Mouse (Mus musculus) midbrain, embryonic 13.5 days (tissue): ENCODE results near the gene Stard8. TPM values are rescaled to one million over a fixed set of nuclear protein-coding genes. Genes with fewer than 3 reads are reported as not detected.

ENCODE experiments used
- ATAC-seq: fragments of 200-750 bp; cut with Nextera tagmentation; 2 replicates; pipeline ENCODE4 v1.8.0; 2017; ENCODE audit warnings: mild to moderate bottlenecking, moderate TSS enrichment, moderate library complexity
- H3K27ac ChIP-seq: fragments of 300-500 bp; sonication (generic); 2 replicates; pipeline ENCODE4 v1.5.1; 2015; ENCODE audit warnings: inconsistent platforms, mild to moderate bottlenecking, moderate library complexity
- H3K27me3 ChIP-seq: fragments of 300-500 bp; sonication (generic); 2 replicates; pipeline ENCODE4 v1.6.1; 2015; ENCODE audit warnings: mild to moderate bottlenecking, inconsistent platforms
- H3K36me3 ChIP-seq: fragments of 300-500 bp; sonication (generic); 2 replicates; pipeline ENCODE4 v1.6.1; 2015; ENCODE audit warnings: mild to moderate bottlenecking, inconsistent platforms
- H3K4me1 ChIP-seq: fragments of 300-500 bp; sonication (generic); replicated peaks from 2 replicates; pipeline ENCODE4 v1.6.1; 2015; ENCODE audit warnings: inconsistent platforms
- H3K4me2 ChIP-seq: fragments of 300-500 bp; sonication (generic); replicated peaks from 2 replicates; pipeline ENCODE4 v1.6.1; 2015; ENCODE audit warnings: moderate library complexity, mild to moderate bottlenecking, inconsistent platforms
- H3K4me3 ChIP-seq: fragments of 300-500 bp; sonication (generic); replicated peaks from 2 replicates; pipeline ENCODE4 v1.5.1; 2015; ENCODE audit warnings: mild to moderate bottlenecking, inconsistent platforms
- H3K9ac ChIP-seq: fragments of 300-500 bp; sonication (generic); replicated peaks from 2 replicates; pipeline ENCODE4 v1.6.1; 2015; ENCODE audit warnings: mild to moderate bottlenecking, inconsistent platforms
- H3K9me3 ChIP-seq: fragments of 300-500 bp; sonication (generic); 2 replicates; pipeline ENCODE4 v1.6.1; 2016; ENCODE audit warnings: mild to moderate bottlenecking, inconsistent platforms
- WGBS: fragments of 180-500 bp; shearing (Covaris S2); methylation state at CpG from one replicate; pipeline ENCODE4 v1.1.7; 2015; 5-methylcytosine and 5-hydroxymethylcytosine counted together
- polyA plus RNA-seq: library from polyadenylated mRNA; unstranded; fragments of >200 nt; fragmentation: Nextera tagmentation; extraction: Ambion mirVana; gene quantifications from 2 replicates; pipeline ENCODE4 v1.2.1, GENCODE M21; 2015

The Stard8 gene
- polyA plus RNA-seq, 1 experiment from 2014 or later = 4.4 TPM

DNA sequence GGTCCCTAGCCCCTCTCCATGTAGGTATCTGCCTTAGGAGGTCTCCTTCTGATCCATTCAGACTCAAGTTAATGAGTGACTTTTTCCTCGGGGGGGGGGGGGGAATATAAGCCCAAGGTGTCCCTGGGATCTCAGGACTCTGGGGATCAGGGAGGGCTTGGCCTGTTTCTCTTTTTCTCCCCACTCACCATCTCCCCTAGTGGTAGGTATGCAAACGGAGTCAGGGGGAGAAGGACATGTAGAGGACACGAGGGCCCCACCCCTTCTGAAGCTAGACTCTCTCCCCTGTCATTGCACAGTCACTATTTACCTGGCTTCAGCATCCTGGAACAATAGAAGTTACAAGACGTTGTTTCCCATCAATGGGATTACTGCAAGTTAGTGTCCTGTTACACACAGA, 45.1 kb downstream of the Stard8 start:
- Histone ChIP-seq H3K4me2 (no peak overlapping the region), H3K4me3 (no peak overlapping the region), H3K4me1 (no peaks in the 10 kb centered on the region), H3K9me3 (no peaks in the 10 kb centered on the region), H3K27me3 (peaks cover 56% of the 10 kb centered on the region), H3K36me3 (no peaks in the 10 kb centered on the region), H3K9ac (no peak overlapping the region), H3K27ac (no peak overlapping the region)
- ATAC-seq = no peak
- 41% methylated on average over 4 of the region's 4 CpGs for WGBS

- Histone ChIP-seq H3K4me2 (no peak overlapping the region), H3K36me3 (no peaks in the 10 kb centered on the region), H3K27me3 (peaks cover 51% of the 10 kb centered on the region), H3K4me3 (no peak overlapping the region), H3K4me1 (no peaks in the 10 kb centered on the region), H3K27ac (no peak overlapping the region), H3K9ac (no peak overlapping the region), H3K9me3 (no peaks in the 10 kb centered on the region)
- no peak for ATAC-seq
- 67% methylated on average over 5 of the region's 5 CpGs for WGBS
Measured at GRCm38 (mm10) chrX:99049247-99049646, 46.2 kb downstream of the Stard8 start.

- ATAC-seq = no peak
- H3K9me3 ChIP-seq = no peaks in the 10 kb centered on the region
- H3K4me1 ChIP-seq = no peaks in the 10 kb centered on the region
- peaks cover 36% of the 10 kb centered on the region for H3K27me3 ChIP-seq
- no peak overlapping the region for H3K4me2 ChIP-seq
- no peaks in the 10 kb centered on the region for H3K36me3 ChIP-seq
- H3K4me3 ChIP-seq = no peak overlapping the region
- no peak overlapping the region for H3K9ac ChIP-seq
- WGBS = 84% methylated on average over 10 of the region's 10 CpGs
- H3K27ac ChIP-seq = no peak overlapping the region
Measured at GRCm38 (mm10) chrX:99050736-99051481, 47.9 kb downstream of the Stard8 start.

- H3K4me3 ChIP-seq = no peak overlapping the region
- H3K36me3 ChIP-seq = no peaks in the 10 kb centered on the region
- H3K27ac ChIP-seq = no peak overlapping the region
- H3K27me3 ChIP-seq = peaks cover 23% of the 10 kb centered on the region; the same call in 1 of the 2 replicates
- no peaks in the 10 kb centered on the region for H3K4me1 ChIP-seq
- H3K4me2 ChIP-seq = no peak overlapping the region
- H3K9ac ChIP-seq = no peak overlapping the region
- no peaks in the 10 kb centered on the region for H3K9me3 ChIP-seq
- 88% methylated on average over 7 of the region's 7 CpGs for WGBS
- no peak for ATAC-seq
Measured at GRCm38 (mm10) chrX:99052255-99052654, 49.2 kb downstream of the Stard8 start.

DNA sequence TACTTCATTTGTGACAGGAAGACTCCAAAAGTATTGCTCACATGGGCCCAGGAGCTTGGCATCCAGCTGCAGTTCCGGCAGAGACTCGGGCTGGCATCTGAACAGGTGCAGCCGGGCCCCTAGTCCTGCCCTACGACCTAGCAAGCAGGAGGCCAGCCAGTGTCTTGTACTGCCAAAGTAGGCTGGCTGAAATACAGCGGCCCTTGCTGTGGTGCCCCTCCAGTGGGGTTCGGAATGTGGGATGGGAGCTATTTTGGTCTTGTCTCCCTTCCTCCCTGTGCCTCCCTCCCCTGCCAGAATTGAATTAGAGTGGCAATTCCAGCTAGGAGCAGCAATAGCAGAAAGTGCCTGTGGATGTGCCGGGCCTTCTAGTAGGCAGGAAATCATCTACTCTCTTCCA, 51.5 kb downstream of the Stard8 start:
- ATAC-seq = no peak
- Histone ChIP-seq H3K9me3 (no peaks in the 10 kb centered on the region), H3K4me2 (no peak overlapping the region), H3K4me1 (no peaks in the 10 kb centered on the region), H3K27ac (no peak overlapping the region), H3K4me3 (no peak overlapping the region), H3K9ac (no peak overlapping the region), H3K36me3 (no peaks in the 10 kb centered on the region), H3K27me3 (peaks cover 26% of the 10 kb centered on the region; the same call in 1 of the 2 replicates)
- WGBS = 84% methylated on average over 7 of the region's 7 CpGs

DNA sequence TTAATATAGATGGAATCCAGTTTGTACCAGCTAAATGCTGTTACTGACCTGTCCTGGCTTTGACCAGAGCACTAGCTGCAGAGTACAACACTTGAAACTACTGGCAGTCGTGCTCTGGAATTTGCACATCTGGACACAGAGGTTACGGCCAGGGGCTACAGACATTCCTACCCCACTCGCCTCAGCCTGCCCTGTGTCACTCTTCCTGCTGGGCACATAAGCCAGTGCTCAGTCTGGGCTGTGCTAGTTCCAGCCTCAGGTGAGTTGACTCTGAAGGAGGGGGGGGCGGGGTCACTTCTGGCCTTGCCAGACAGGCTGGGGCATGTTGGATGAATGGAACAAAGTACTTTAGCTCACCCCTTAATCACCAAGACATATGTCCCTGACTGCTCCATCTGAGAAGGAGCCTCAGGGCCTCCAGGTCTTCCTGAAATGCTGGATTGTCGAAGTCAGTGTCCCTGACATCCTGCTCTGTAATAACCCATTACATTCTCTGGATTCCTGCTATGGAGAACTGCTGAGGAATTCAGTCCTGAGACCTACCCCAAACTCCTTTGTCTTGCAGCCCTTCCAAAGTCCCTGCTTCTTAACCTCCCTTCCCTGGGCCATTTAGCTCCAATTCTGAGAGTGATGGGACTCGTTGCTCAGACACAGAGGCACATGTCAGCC, 54.9 kb downstream of the Stard8 start:
- no peaks in the 10 kb centered on the region for H3K36me3 ChIP-seq
- H3K27ac ChIP-seq = no peak overlapping the region
- no peaks in the 10 kb centered on the region for H3K4me1 ChIP-seq
- no peak overlapping the region for H3K4me3 ChIP-seq
- H3K9ac ChIP-seq = no peak overlapping the region
- H3K4me2 ChIP-seq = no peak overlapping the region
- no peaks in the 10 kb centered on the region for H3K9me3 ChIP-seq
- no peak for ATAC-seq
- H3K27me3 ChIP-seq = peaks cover 16% of the 10 kb centered on the region; the same call in 1 of the 2 replicates
- WGBS = 65% methylated on average over 6 of the region's 6 CpGs

- Histone ChIP-seq H3K36me3 (no peaks in the 10 kb centered on the region), H3K9me3 (no peaks in the 10 kb centered on the region), H3K9ac (no peak overlapping the region), H3K4me1 (no peaks in the 10 kb centered on the region), H3K4me3 (no peak overlapping the region), H3K4me2 (no peak overlapping the region), H3K27me3 (peaks cover 8% of the 10 kb centered on the region; the same call in 1 of the 2 replicates), H3K27ac (no peak overlapping the region)
- ATAC-seq = no peak
- WGBS = 53% methylated on average over 4 of the region's 4 CpGs
Measured at GRCm38 (mm10) chrX:99059119-99059518, 56.1 kb downstream of the Stard8 start.

DNA sequence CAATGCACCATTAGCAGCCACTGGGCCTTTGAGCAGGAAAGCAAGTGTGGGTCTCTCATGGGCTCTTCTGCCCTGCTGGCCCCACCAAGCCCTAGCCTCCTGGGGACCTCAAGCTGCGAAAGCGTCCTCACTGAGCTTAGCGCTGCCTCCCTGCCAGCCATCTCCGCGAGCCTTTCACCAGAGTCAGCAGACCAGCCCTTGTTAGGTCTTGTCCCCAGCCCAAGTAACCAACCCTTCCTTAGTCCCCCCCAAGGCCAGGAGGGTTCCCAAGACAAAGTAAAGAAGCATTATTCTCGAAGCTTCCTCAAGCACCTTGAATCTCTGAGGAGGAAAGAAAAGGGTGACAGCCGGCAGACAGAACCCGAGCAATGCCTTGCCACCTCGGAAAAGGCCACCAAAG, 62.5 kb downstream of the Stard8 start:
- Histone ChIP-seq H3K27ac (no peak overlapping the region), H3K27me3 (peaks cover 10% of the 10 kb centered on the region; the same call in 1 of the 2 replicates), H3K9me3 (no peaks in the 10 kb centered on the region), H3K9ac (no peak overlapping the region), H3K4me3 (no peak overlapping the region), H3K36me3 (no peaks in the 10 kb centered on the region), H3K4me2 (no peak overlapping the region), H3K4me1 (no peaks in the 10 kb centered on the region)
- no peak for ATAC-seq
- 90% methylated on average over 9 of the region's 9 CpGs for WGBS

- H3K36me3 ChIP-seq = no peaks in the 10 kb centered on the region
- no peak overlapping the region for H3K4me3 ChIP-seq
- no peak overlapping the region for H3K27ac ChIP-seq
- H3K9ac ChIP-seq = no peak overlapping the region
- H3K4me1 ChIP-seq = no peaks in the 10 kb centered on the region
- H3K27me3 ChIP-seq = peaks cover 10% of the 10 kb centered on the region; the same call in 1 of the 2 replicates
- no peak overlapping the region for H3K4me2 ChIP-seq
- no peak for ATAC-seq
- WGBS = 90% methylated on average over 9 of the region's 9 CpGs
- no peaks in the 10 kb centered on the region for H3K9me3 ChIP-seq
Measured at GRCm38 (mm10) chrX:99066550-99066949, 63.5 kb downstream of the Stard8 start.

DNA sequence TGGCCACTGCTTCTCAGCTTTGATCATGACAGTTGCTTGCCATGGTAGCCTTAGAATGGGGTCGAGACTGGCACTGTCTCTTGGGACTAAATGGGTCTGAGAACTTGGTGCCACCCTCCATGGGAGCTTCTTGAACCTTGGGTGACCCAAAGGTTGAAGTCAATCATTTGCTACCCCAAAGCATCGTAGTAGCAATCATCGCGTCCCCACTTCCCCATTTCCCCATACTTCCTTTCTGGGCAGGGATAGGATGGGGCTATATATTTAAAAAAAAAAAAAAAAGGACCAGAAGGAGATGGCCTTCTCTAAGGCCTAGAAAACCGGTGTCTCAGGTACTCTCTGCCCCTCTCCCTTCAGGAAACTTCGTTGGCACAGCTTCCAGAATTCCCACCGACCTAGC, 64.2 kb downstream of the Stard8 start:
- Histone ChIP-seq H3K9ac (no peak overlapping the region), H3K4me3 (no peak overlapping the region), H3K4me2 (no peak overlapping the region), H3K36me3 (no peaks in the 10 kb centered on the region), H3K27me3 (peaks cover 10% of the 10 kb centered on the region; the same call in 1 of the 2 replicates), H3K4me1 (no peaks in the 10 kb centered on the region), H3K9me3 (no peaks in the 10 kb centered on the region), H3K27ac (no peak overlapping the region)
- ATAC-seq = no peak
- WGBS = 78% methylated on average over 7 of the region's 7 CpGs

DNA sequence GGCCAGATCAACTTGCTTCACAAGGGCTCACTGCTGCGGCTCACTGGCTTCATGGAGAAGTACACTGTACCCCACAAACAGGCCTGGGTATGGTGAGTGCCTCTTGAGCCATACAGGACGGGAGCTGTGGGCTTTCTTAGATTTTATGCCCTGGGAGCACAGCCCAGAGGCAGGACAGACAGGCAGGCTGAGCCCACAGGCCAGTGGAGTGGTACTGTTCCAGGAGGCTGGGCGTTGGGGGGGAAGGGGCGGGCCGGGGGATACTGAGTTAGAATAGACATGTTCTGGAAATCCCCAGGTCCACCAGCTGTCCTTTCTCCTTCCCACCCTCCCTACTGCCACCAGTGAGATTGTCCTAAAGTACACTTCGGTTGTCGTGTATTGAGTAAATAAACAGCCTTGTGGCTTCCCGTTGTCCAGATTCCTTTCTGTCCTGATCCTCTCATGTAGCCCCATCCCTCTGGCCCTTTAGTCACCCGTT, 64.7 kb downstream of the Stard8 start:
- no peak overlapping the region for H3K4me3 ChIP-seq
- ATAC-seq = no peak
- peaks cover 14% of the 10 kb centered on the region; the same call in 1 of the 2 replicates for H3K27me3 ChIP-seq
- H3K4me1 ChIP-seq = no peaks in the 10 kb centered on the region
- no peaks in the 10 kb centered on the region for H3K9me3 ChIP-seq
- H3K36me3 ChIP-seq = no peaks in the 10 kb centered on the region
- H3K9ac ChIP-seq = no peak overlapping the region
- 79% methylated on average over 9 of the region's 9 CpGs for whole genome bisulfite sequencing
- no peak overlapping the region for H3K4me2 ChIP-seq
- H3K27ac ChIP-seq = no peak overlapping the region

DNA sequence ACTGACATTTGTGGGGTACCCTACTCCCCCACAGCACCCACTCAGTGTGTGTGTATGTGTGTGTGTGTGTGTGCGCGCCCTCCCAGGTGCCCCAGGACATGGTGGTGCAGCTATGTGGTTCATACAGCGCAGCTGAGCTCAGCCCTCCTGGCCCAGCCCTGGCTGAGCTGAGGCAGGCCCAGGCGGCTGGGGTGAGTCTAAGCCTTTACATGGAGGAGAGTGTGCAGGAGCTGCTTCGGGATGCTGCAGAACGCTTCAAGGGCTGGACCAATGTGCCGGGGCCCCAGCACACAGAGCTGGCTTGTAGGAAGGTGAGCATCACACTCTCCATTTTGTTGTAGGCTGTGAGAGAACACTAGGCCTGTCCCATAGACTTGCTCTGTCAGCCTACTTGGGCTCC, 68.1 kb downstream of the Stard8 start:
- no peak overlapping the region for H3K27ac ChIP-seq
- H3K9me3 ChIP-seq = no peaks in the 10 kb centered on the region
- peaks cover 17% of the 10 kb centered on the region; the same call in 1 of the 2 replicates for H3K27me3 ChIP-seq
- H3K9ac ChIP-seq = no peak overlapping the region
- no peaks in the 10 kb centered on the region for H3K4me1 ChIP-seq
- no peak overlapping the region for H3K4me3 ChIP-seq
- 89% methylated on average over 7 of the region's 7 CpGs for WGBS
- no peak for ATAC-seq
- no peak overlapping the region for H3K4me2 ChIP-seq
- H3K36me3 ChIP-seq = no peaks in the 10 kb centered on the region
